Mouse (Mus musculus): ENCODE measurements around the gene Lpcat2b. TPM values are rescaled to one million over a fixed set of nuclear protein-coding genes. Genes with fewer than 3 reads are reported as not detected.
A peak's percentile ranks its signal among the peaks of the same experiment; 100 is the strongest.

The Lpcat2b gene
- total RNA-seq, 1 experiment from 2014 or later = not detected

- no peak for DNase-seq
Measured at GRCm38 (mm10) chr5:107448784-107449183, 17.4 kb downstream of the Lpcat2b start.

- no peak for DNase-seq
Measured at GRCm38 (mm10) chr5:107449620-107450019, 18.3 kb downstream of the Lpcat2b start.

GRCm38 (mm10) chr5:107450299-107450698 is 18.9 kb downstream of the Lpcat2b start:
- no peak for DNase-seq

- no peak for DNase-seq
Measured at GRCm38 (mm10) chr5:107462147-107463076, 31.1 kb downstream of the Lpcat2b start.

GRCm38 (mm10) chr5:107466501-107466900 is 35.2 kb downstream of the Lpcat2b start:
- no peak for DNase-seq

- DNase-seq = no peak
Measured at GRCm38 (mm10) chr5:107467098-107467497, 35.7 kb downstream of the Lpcat2b start.

- DNase-seq = peak; percentile 6
Measured at GRCm38 (mm10) chr5:107470600-107471329, 39.4 kb downstream of the Lpcat2b start.

- DNase-seq = no peak
Measured at GRCm38 (mm10) chr5:107480194-107480593, 48.8 kb downstream of the Lpcat2b start.

Other genes starting within 250 kb of the Lpcat2b start
- 192 and 326 TPM in 2 replicates for gene Tgfbr3, start 141.9 kb upstream of the Lpcat2b start, total RNA-seq (2021)
- 3.3 and 3.5 TPM in 2 replicates for gene Brdt, start 100.4 kb upstream of the Lpcat2b start, total RNA-seq (2021)
- gene Ephx4, start 28.8 kb upstream of the Lpcat2b start, total RNA-seq (2021) = 1.3 and 2.8 TPM in 2 replicates
- 6.6 and 11.1 TPM in 2 replicates for gene Btbd8, start 6.4 kb downstream of the Lpcat2b start, total RNA-seq (2021)
- gene Gm42669, start 76.1 kb downstream of the Lpcat2b start, total RNA-seq (2021) = not detected in 2 replicates
- 0.06 TPM in 1 of 2 replicates, not detected in the other for gene 1700028K03Rik, start 103.2 kb downstream of the Lpcat2b start, total RNA-seq (2021)
- 15.6 and 26.2 TPM in 2 replicates for gene Rpap2, start 165.8 kb downstream of the Lpcat2b start, total RNA-seq (2021)
- 9.8 and 12.3 TPM in 2 replicates for gene Glmn, start 166.3 kb downstream of the Lpcat2b start, total RNA-seq (2021)